Mouse (Mus musculus) stomach, postnatal 0 days (tissue): ENCODE measurements around the gene Cryzl2.

Experiments used
- CTCF ChIP-seq: IDR thresholded peaks from 2 replicates; pipeline ENCODE4 v1.5.1; 2016; ENCODE audit warnings: antibody characterized with exemption, low read depth, mild to moderate bottlenecking, moderate library complexity
- EP300 ChIP-seq: optimal IDR thresholded peaks from 2 replicates; pipeline ENCODE3; 2016; ENCODE audit warnings: antibody characterized with exemption

- TF ChIP-seq CTCF, result no peak
- TF ChIP-seq EP300, result no peak
Measured at GRCm38 (mm10) chr1:157417861-157418260, 40.5 kb upstream of the Cryzl2 start.
